Mouse (Mus musculus) liver, adult 2 months (tissue): Measurements from ENCODE around the gene Tsnax.

Source experiments
- CTCF ChIP-seq: fragments of 200-500 bp; IDR thresholded peaks from 2 replicates; pipeline ENCODE4 v1.5.1; 2011; ENCODE audit warnings: low read depth, low read length, control low read depth
- POLR2A ChIP-seq: fragments of 200-500 bp; IDR thresholded peaks from 2 replicates; pipeline ENCODE4 v1.6.1; 2011; ENCODE audit warnings: low read length, control low read depth; ENCODE audit not compliant: insufficient read depth; ENCODE audit errors: extremely low read depth

DNA sequence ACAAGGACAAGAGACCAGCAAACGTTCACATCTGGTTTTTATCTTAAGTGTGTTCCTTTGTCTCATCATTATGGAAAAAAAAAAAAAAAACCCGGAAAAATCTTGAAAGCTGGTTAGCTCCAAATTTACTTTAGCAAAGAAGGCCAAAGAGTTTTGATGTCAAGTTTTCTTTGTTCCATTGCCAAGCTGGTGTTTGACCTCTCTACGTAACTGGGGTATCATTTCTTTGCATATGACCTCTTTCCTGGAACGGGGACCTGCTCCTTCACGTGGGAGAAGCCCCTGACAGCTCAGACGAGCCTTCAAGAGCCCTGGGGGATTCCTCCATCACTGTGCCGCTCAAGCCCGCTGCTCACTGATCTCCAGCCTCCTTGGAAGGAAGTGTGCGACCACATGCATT lies 31.1 kb downstream of the Tsnax start:
- no peak for TF ChIP-seq CTCF
- no peak for TF ChIP-seq POLR2A
